Mouse (Mus musculus) bone marrow macrophage, adult 2 months (primary cell): ENCODE measurements around the gene Pitx2.

Experiments
- CTCF ChIP-seq: IDR thresholded peaks from 2 replicates; pipeline ENCODE4 v1.5.1; 2012; ENCODE audit warnings: low read depth, mild to moderate bottlenecking, low read length, moderate library complexity
- POLR2A ChIP-seq: IDR thresholded peaks from 2 replicates; pipeline ENCODE4 v1.6.1; 2012; ENCODE audit warnings: mild to moderate bottlenecking, low read depth, low read length, borderline replicate concordance

DNA sequence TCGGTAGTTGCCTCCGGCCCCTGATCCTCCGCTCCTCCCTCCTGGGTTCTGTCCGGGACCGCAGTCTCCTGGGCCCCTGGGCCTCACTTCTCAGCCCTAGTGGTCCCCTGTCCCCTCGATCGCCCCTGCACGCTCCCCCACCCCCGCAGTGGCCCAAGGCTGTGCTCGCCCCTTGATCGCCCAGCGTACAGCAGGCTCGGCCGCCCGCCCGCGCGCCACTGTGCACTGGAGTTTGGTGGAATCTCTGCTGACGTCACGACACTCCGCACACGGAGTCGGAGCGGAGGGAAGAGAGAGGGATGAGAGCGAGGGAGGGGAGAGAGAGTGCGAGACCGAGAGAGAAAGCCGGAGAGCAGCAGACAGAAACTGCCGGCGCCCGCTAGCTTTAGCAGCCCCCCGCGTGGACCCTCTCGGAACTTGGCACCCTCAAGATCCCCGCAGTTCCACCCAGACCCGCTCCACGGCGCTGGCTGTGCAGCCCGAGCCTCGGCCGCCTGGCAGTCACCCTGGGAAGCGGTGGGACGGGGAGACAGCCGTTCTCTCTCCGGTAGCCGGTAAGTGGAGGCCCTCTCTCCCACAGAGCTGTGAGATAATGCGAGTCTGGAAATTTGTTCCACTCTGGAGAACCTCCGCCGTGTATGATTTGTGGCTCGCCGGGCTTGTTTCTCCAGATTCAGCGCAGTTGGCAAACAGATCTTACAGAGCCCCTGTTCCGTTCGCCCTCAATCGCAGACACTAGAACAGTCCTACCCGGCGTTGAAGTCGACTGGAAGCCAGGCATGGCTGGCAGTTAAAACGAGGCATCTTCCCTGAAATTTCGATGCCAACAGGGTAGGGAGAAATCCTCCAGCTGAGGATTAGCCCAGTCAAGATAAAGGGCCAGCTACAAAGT is at the start of gene Pitx2:
- no peak for TF ChIP-seq CTCF
- no peak for TF ChIP-seq POLR2A
